Mouse (Mus musculus) megakaryocyte, embryonic 14.5 days (primary cell): ENCODE data around the gene Golga5.

Source experiments
- FLI1 ChIP-seq: IDR thresholded peaks from 2 replicates; pipeline ENCODE4 v1.6.1; 2012; ENCODE audit warnings: low read length, inconsistent platforms, mixed read lengths
- GATA1 ChIP-seq: IDR thresholded peaks from 3 replicates; pipeline ENCODE4 v1.6.1; 2012; ENCODE audit warnings: mixed read lengths, low read length, inconsistent platforms, borderline replicate concordance

- TF ChIP-seq GATA1 = no peak
- TF ChIP-seq FLI1 = no peak
These were observed 48.7 kb downstream of the Golga5 start for GRCm38 (mm10) chr12:102517647-102518046.
